Mouse (Mus musculus) stomach, embryonic 15.5 days (tissue): ENCODE results near the gene Cplane1. TPM values are rescaled to one million over a fixed set of nuclear protein-coding genes. Genes with fewer than 3 reads are reported as not detected.
A peak's percentile ranks its signal among the peaks of the same experiment; 100 is the strongest.

Experiments used
- ATAC-seq: fragments of 200-750 bp; cut with Nextera tagmentation; 2 replicates; pipeline ENCODE4 v1.8.0; 2017; ENCODE audit warnings: low read depth, moderate number of reproducible peaks, moderate TSS enrichment; ENCODE audit not compliant: insufficient read depth, low FRiP score
- H3K27ac ChIP-seq: fragments of 300-500 bp; sonication (generic); 2 replicates; pipeline ENCODE4 v1.5.1; 2015; ENCODE audit warnings: mild to moderate bottlenecking, inconsistent platforms
- H3K27me3 ChIP-seq: fragments of 300-500 bp; sonication (generic); replicated peaks from 2 replicates; pipeline ENCODE4 v1.6.1; 2015; ENCODE audit warnings: inconsistent platforms
- H3K36me3 ChIP-seq: fragments of 300-500 bp; sonication (generic); 2 replicates; pipeline ENCODE4 v1.6.1; 2015; ENCODE audit warnings: inconsistent platforms
- H3K4me1 ChIP-seq: fragments of 300-500 bp; sonication (generic); 2 replicates; pipeline ENCODE4 v1.6.1; 2015; ENCODE audit warnings: inconsistent platforms
- H3K4me2 ChIP-seq: fragments of 300-500 bp; sonication (generic); 2 replicates; pipeline ENCODE4 v1.6.1; 2015; ENCODE audit warnings: mild to moderate bottlenecking, inconsistent platforms
- H3K4me3 ChIP-seq: fragments of 300-500 bp; sonication (generic); replicated peaks from 2 replicates; pipeline ENCODE4 v1.5.1; 2015; ENCODE audit warnings: inconsistent platforms
- H3K9ac ChIP-seq: fragments of 300-500 bp; sonication (generic); 2 replicates; pipeline ENCODE4 v1.6.1; 2015; ENCODE audit warnings: inconsistent platforms
- H3K9me3 ChIP-seq: fragments of 300-500 bp; sonication (generic); 2 replicates; pipeline ENCODE4 v1.6.1; 2016; ENCODE audit warnings: inconsistent platforms
- WGBS: fragments of 180-500 bp; shearing (Covaris S2); methylation state at CpG from one replicate; pipeline ENCODE4 v1.1.7; 2015; 5-methylcytosine and 5-hydroxymethylcytosine counted together
- polyA plus RNA-seq: library from polyadenylated mRNA; unstranded; fragments of >200 nt; fragmentation: Nextera tagmentation; extraction: Ambion mirVana; gene quantifications from 2 replicates; pipeline ENCODE4 v1.2.1, GENCODE M21; 2015

Gene Cplane1
- polyA plus RNA-seq: 7.3 TPM in 2 replicates

DNA sequence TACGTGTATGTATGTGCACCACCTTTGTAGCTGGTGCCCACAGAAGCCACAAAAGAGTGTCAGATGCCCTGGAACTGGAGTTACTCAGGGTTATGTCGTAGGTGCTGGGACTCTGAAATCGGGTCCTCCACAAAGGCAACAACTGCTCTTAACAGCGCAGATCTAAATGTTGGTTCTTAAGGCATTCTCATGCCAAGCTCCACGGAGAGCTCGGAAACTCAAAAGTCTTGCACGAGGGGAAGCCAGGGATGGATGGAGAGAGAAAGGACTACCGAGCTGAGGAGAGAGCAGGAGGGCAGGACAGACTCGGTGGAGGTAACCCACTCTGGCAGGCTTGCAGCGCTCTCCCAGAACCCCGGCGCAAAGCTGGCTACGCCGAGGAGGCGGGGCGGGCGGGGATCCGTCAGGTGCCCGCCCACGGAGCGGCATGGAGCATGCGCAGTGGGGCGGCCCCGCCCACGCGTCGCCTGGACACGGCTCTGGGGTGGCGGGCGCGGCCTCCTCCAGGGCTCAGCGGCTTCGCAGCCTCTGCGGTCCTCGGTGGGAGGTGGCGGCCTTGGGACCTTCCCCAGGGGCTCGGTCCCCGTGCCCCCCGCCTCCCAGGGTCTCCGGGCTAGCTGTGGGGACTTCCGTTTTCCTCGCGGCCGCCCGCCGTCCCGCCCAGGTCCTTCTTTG lies at the start of gene Cplane1:
Gene Cplane1 (plus strand): TSS at position 516 of the 675 bp plus-strand sequence.
- H3K4me1 ChIP-seq: 0 out of 2 replicates have a peak, but pooled peaks cover 4% of the 10 kb centered on the region
- H3K27ac ChIP-seq: peak within 1 kb of the TSS; percentile 78
- peak within 1 kb of the TSS; percentile 78 for H3K4me2 ChIP-seq
- peak within 1 kb of the TSS; percentile 99 for H3K4me3 ChIP-seq
- 0 out of 2 replicates have a peak, but pooled peaks cover 3% of the 10 kb centered on the region for H3K36me3 ChIP-seq
- no peaks in the 10 kb centered on the region for H3K27me3 ChIP-seq
- peak; percentile 100 for ATAC-seq
- peak within 1 kb of the TSS; percentile 82 for H3K9ac ChIP-seq
- no peaks in the 10 kb centered on the region for H3K9me3 ChIP-seq
- whole genome bisulfite sequencing: under 1% methylated on average over 45 of the region's 47 CpGs

DNA sequence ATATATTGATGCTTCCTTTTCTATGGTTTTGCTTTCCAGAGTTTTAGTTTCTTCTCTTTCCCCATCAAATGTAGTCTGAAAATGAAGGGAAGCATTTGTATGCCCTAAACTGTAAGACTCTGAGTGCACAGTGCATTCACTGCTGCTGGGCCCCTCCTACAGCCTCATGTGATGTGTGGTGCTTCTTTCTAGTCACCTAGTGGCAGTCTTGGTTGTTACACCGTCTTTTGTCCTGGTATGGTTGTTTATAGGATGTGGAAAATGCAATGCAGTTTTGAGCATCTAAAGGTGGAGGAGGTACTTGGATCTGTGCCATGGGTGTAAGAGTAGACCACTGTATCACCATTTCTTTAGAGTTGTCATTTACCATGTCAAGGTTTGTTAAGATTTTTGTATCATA lies 39.6 kb upstream of the Cplane1 start:
- H3K9me3 ChIP-seq: no peaks in the 10 kb centered on the region
- H3K4me3 ChIP-seq: no peak overlapping the region
- no peak overlapping the region for H3K9ac ChIP-seq
- peaks cover 45% of the 10 kb centered on the region for H3K36me3 ChIP-seq
- no peaks in the 10 kb centered on the region for H3K27me3 ChIP-seq
- ATAC-seq: no peak
- H3K27ac ChIP-seq: no peak overlapping the region
- H3K4me1 ChIP-seq: no peaks in the 10 kb centered on the region
- WGBS: 59% methylated on average over 1 of the region's 1 CpGs
- no peak overlapping the region for H3K4me2 ChIP-seq

DNA sequence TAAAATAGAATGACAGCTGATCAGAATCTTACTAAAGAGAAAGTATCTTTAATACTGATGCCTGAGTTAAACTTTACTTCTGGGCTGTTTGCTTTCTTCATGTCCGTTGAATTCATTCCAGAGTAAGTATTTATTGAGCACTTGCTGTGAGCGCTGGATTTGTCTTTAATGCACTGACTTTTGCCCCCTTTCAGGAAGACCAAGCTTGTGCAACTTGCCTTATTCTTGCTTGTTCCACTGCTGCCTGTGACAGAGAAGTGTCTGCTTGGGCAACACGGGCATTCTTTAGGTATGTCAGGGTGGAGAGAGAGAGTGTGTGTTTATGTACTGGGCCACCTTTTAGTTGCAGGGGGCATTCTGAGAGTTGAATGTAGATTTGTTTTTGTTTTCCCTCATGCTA lies 37.6 kb upstream of the Cplane1 start:
- Histone ChIP-seq H3K27me3 (no peaks in the 10 kb centered on the region), H3K4me2 (no peak overlapping the region), H3K4me1 (no peaks in the 10 kb centered on the region), H3K4me3 (no peak overlapping the region), H3K9ac (no peak overlapping the region), H3K9me3 (no peaks in the 10 kb centered on the region), H3K27ac (no peak overlapping the region), H3K36me3 (peaks cover 54% of the 10 kb centered on the region)
- ATAC-seq: no peak
- WGBS: 93% methylated on average over 3 of the region's 3 CpGs

DNA sequence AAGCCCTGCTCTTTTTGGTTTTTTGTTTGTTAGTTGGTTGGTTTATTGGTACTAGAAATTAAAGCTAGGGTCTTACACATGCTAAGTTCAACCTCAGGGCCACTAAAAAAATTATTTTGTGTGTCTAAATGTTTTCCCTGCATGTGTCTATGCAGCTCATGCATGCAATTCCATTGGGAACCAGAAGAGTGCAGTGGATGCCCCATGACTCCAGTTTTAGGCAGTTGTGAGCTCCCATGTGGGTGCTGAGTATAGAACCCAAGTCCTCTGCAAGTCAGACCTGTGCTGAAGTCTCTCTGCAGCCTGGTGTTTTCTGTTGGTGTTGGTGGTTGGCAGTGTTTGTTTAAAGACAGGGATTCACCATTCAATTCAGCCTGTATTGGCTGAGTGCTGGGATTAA lies 37.1 kb upstream of the Cplane1 start:
- H3K36me3 ChIP-seq: peaks cover 52% of the 10 kb centered on the region
- H3K27me3 ChIP-seq: no peaks in the 10 kb centered on the region
- H3K4me1 ChIP-seq: no peaks in the 10 kb centered on the region
- ATAC-seq: no peak
- H3K9ac ChIP-seq: no peak overlapping the region
- no peak overlapping the region for H3K4me2 ChIP-seq
- H3K27ac ChIP-seq: no peak overlapping the region
- no peak overlapping the region for H3K4me3 ChIP-seq
- H3K9me3 ChIP-seq: no peaks in the 10 kb centered on the region

DNA sequence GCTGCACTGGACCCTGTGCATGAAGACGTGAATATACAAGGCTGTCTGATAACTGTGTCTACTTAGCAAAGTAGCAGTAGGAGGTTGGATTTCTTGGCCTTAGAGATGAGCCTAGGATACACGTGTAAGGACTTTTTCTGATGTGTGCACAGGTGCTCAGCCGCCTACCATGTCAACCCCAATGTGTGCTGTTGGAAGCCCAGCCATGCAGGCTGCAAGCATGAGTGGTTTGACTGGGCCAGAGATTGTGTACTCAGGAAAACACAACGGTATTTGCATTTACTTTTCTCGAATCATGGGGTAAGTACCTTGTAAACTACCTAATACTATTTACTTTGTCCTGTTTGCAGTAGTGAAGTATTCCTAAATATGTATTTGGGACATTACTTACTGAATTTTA lies 33.3 kb upstream of the Cplane1 start:
- 77% methylated on average over 5 of the region's 5 CpGs for WGBS
- H3K9me3 ChIP-seq: no peaks in the 10 kb centered on the region
- no peak overlapping the region for H3K4me2 ChIP-seq
- H3K27ac ChIP-seq: no peak overlapping the region
- H3K4me1 ChIP-seq: no peaks in the 10 kb centered on the region
- H3K27me3 ChIP-seq: no peaks in the 10 kb centered on the region
- no peak overlapping the region for H3K4me3 ChIP-seq
- ATAC-seq: no peak
- no peak overlapping the region for H3K9ac ChIP-seq
- H3K36me3 ChIP-seq: peaks cover 49% of the 10 kb centered on the region

DNA sequence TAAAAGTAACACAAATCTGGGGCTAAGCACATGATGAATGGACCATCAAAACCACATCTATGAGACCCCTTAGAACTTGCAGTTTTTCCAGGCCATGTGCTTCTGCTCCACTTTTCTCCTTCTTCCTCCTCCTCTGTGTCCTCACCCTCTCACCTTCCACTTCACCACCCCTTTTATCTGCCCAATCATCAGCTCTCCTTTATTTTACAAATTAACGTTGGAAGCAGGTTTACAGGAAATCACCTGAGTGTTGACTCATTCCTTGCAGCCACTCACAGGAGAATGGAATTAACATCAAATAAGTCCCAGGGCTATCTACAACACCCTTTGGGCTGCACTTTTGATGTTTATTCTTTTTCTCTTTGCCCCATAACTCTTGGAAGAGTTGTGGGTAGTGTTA lies 7.1 kb upstream of the Cplane1 start:
- no peak overlapping the region for H3K9ac ChIP-seq
- no peaks in the 10 kb centered on the region for H3K4me1 ChIP-seq
- no peak overlapping the region for H3K27ac ChIP-seq
- H3K4me3 ChIP-seq: no peak overlapping the region
- WGBS: 73% methylated on average over 1 of the region's 1 CpGs
- peaks cover 16% of the 10 kb centered on the region for H3K36me3 ChIP-seq
- no peaks in the 10 kb centered on the region for H3K27me3 ChIP-seq
- no peaks in the 10 kb centered on the region for H3K9me3 ChIP-seq
- H3K4me2 ChIP-seq: no peak overlapping the region
- ATAC-seq: no peak

DNA sequence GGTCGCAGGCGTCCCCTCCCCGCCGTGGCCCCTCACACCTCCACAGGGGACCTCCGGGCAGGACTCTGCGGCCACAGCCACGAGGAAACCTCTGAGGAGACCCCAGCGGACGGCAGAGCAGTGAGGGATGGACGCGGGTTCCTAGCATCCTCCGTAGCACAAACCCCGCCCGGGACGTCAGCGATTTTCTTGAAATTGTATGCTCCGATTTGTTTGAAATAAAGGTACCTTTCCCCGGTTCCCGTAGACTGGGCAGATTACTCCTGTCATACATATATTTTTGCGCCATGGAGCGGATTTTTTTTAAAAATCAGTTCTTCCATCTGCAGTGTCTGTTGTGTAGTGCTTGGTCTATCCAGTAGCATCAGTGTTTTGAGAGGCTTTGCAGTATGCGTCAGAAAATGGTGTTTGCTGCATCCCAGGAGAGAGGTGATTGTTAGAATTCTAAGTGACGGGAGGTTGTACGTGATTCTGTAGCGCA lies 400 bp downstream of the Cplane1 start:
- ATAC-seq: peak; percentile 58; the same call in 1 of the 2 replicates
- peak overlapping the region; percentile 78 for H3K4me2 ChIP-seq
- under 1% methylated on average over 25 of the region's 25 CpGs for WGBS
- 0 out of 2 replicates have a peak overlapping the region, but pooled peaks have one; percentile 64 for H3K27ac ChIP-seq
- 0 out of 2 replicates have a peak, but pooled peaks cover 3% of the 10 kb centered on the region for H3K36me3 ChIP-seq
- no peaks in the 10 kb centered on the region for H3K27me3 ChIP-seq
- no peaks in the 10 kb centered on the region for H3K9me3 ChIP-seq
- H3K4me3 ChIP-seq: peak overlapping the region; percentile 99
- 0 out of 2 replicates have a peak, but pooled peaks cover 4% of the 10 kb centered on the region for H3K4me1 ChIP-seq
- H3K9ac ChIP-seq: peak overlapping the region; percentile 82

DNA sequence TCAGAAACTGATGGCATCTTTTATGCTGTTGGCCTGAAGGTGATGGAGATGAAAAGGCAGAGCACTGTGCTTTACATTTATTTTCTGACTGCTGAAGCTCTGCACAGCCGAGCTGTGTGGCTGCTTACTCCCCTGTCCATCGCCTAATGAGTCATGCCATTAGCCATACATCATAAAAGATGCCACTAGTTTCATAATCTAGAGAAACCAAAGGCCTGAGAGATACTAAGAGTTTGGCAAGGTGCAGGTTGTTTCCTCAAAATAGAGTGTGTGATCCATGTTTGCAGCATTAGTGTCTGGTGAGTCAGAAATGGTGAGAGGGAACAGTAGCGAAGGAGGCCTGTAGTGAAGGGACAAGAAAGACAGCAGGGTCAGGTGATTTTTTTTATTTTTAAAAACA lies 20.7 kb downstream of the Cplane1 start:
- Histone ChIP-seq H3K4me1 (no peaks in the 10 kb centered on the region), H3K27me3 (no peaks in the 10 kb centered on the region), H3K36me3 (peaks cover 10% of the 10 kb centered on the region; the same call in 1 of the 2 replicates), H3K4me2 (no peak overlapping the region), H3K4me3 (no peak overlapping the region), H3K27ac (no peak overlapping the region), H3K9me3 (no peaks in the 10 kb centered on the region), H3K9ac (no peak overlapping the region)
- no peak for ATAC-seq
- 90% methylated on average over 3 of the region's 3 CpGs for WGBS

DNA sequence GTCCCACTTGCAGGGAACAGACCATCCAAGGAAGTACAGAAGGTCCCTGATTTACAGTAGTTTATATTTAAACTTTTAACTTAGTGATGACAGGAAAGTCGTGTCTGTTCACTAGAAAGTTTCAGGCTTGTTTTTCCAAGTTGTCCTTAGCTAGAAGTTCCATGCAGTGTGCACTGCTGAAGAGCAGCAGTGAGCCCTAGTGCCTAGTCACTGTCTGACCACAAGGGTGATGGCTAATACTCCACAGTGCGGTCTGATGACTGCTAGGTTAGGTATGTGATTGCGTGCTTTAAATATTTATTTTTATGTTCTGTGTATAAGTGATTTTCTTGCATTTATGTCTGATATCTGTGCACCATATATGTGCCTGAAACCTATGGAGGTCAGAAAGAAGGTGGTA lies 21.5 kb downstream of the Cplane1 start:
- Histone ChIP-seq H3K9me3 (no peaks in the 10 kb centered on the region), H3K4me2 (no peak overlapping the region), H3K27me3 (no peaks in the 10 kb centered on the region), H3K9ac (no peak overlapping the region), H3K27ac (no peak overlapping the region), H3K36me3 (peaks cover 13% of the 10 kb centered on the region; the same call in 1 of the 2 replicates), H3K4me3 (no peak overlapping the region), H3K4me1 (no peaks in the 10 kb centered on the region)
- WGBS: 94% methylated on average over 3 of the region's 3 CpGs
- ATAC-seq: no peak

DNA sequence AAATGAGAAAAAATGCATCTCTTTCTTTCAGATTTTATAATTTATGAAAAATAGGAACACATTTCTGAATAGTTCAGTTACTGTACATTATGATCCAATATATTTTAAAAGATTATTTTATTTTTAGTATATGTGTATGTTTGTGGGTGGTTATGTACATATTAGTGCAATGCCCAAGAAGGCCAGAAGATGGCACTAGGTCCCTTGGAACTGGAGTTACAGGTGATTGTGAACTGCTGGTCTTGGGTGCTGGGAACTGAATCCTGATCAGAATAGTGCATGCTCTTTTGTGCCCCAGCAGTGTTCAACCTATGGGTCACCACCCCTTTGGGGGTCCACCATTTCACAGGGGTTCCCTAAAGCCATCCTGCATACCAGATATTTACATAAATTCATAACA lies 31.4 kb downstream of the Cplane1 start:
- Histone ChIP-seq H3K27me3 (no peaks in the 10 kb centered on the region), H3K4me2 (no peak overlapping the region), H3K36me3 (peaks cover 36% of the 10 kb centered on the region), H3K27ac (no peak overlapping the region), H3K4me3 (no peak overlapping the region), H3K4me1 (no peaks in the 10 kb centered on the region), H3K9me3 (no peaks in the 10 kb centered on the region), H3K9ac (no peak overlapping the region)
- ATAC-seq: no peak

DNA sequence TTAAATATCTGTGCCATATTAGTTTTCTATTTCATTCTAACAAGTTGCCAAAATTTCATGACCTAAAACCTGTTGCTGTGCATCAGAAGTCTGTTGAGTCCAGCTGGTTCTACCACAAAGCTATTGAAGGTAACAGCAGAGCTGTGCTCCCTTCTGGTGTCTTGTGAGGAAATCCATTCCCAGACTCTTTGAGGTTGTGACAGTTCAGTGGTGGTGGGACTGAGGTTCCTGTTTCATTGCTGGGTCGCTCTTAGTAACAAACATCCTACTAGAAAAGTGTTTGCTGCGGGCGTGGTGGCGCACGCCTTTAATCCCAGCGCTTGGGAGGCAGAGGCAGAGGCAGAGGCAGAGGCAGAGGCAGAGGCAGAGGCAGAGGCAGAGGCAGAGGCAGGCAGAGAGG lies 39.5 kb downstream of the Cplane1 start:
- peaks cover 18% of the 10 kb centered on the region for H3K36me3 ChIP-seq
- WGBS: 85% methylated on average over 6 of the region's 6 CpGs

DNA sequence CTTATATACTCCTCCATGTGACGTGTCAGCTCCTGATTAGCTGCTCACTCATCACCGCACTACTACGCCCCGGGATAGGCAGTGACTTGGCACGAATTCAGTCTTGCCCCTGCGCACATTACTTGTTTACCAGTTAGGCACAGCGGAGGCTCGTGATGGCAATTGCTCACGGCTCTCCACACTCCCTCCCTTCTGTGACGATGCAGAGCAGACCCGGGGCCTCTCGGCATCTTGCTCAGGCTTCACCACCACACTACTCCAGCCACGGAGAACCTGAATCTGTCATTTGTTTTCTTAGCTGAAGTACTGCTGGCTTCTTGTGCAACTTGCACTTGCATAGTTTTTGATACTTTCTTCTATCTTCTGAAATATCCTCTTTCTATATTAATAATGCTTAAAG lies 45.9 kb downstream of the Cplane1 start:
- H3K27me3 ChIP-seq: no peaks in the 10 kb centered on the region
- H3K9ac ChIP-seq: no peak overlapping the region
- peaks cover 16% of the 10 kb centered on the region; the same call in 1 of the 2 replicates for H3K36me3 ChIP-seq
- no peak for ATAC-seq
- no peaks in the 10 kb centered on the region for H3K4me1 ChIP-seq
- H3K4me3 ChIP-seq: no peak overlapping the region
- no peak overlapping the region for H3K4me2 ChIP-seq
- H3K9me3 ChIP-seq: no peaks in the 10 kb centered on the region
- no peak overlapping the region for H3K27ac ChIP-seq
- WGBS: 91% methylated on average over 13 of the region's 13 CpGs

More for the DNA sequence above, 39.5 kb downstream of the Cplane1 start:
- H3K9me3 ChIP-seq: no peaks in the 10 kb centered on the region
- no peaks in the 10 kb centered on the region for H3K4me1 ChIP-seq
- no peak overlapping the region for H3K9ac ChIP-seq
- H3K27ac ChIP-seq: no peak overlapping the region
- H3K27me3 ChIP-seq: no peaks in the 10 kb centered on the region
- no peak overlapping the region for H3K4me3 ChIP-seq
- H3K4me2 ChIP-seq: no peak overlapping the region
- no peak for ATAC-seq
